Mouse (Mus musculus): Measurements from ENCODE around the gene Opcml.

The Opcml gene

DNA sequence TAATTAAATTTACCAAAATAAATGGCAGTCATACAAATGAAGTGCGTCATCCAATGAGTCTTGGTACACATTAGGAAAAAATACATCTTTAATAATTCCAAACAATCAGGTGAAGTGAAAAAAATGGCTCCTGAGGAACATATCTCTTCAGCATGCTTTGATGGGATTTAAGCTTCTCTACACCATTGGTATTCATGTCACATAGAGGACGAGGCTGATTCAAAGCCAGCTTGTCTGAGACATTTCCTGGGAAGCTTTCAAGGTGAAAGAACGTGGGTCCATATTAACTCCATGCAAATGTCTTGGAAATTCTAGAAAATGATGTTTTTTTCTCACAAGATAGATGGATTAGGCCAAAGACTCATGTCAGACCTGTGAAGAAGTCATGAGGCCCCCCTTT, 212.6 kb downstream of the Opcml start:
- no peak for DNase-seq (ENCODE audit: extremely low spot score)

DNA sequence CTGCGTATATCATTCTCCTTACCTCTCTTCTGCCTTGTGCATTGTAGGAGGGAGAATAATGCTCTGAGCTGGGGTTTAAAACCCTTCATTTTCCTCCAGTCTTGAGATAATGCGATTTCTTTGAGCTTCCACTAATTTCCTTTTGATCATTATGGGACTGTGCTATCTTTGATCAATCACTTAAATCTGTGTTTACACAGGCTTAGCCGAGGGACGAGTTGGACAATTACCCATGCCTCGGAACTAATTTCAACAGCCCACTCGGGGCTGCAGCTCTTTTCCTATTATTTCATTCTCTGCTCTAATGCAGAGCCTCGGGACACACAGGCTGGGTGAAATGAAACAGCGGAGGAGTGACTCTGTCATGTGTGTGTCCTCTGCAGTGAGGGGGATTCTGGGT, 220.9 kb downstream of the Opcml start:
- DNase-seq (ENCODE audit: extremely low spot score) = no peak

DNA sequence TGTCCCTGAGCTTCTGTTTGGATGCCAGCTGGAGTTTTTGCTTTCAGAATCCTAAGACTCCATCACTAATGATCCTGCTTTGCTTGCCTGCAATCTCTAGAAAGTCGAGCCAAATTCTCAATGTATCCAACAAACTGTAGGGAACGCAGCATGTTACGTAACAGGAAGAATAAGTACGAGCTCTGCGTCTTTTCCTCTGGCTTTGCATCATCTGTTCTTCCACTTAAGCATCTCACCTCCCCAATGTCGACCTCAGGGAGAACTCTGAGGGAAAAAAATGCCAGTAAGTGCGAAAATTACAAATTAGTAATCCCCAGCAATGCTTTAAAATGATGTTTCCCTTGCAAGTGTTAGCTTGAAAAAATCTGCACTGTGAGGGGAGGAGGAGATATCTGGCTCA, 222.1 kb downstream of the Opcml start:
- no peak for DNase-seq (ENCODE audit: extremely low spot score)

DNA sequence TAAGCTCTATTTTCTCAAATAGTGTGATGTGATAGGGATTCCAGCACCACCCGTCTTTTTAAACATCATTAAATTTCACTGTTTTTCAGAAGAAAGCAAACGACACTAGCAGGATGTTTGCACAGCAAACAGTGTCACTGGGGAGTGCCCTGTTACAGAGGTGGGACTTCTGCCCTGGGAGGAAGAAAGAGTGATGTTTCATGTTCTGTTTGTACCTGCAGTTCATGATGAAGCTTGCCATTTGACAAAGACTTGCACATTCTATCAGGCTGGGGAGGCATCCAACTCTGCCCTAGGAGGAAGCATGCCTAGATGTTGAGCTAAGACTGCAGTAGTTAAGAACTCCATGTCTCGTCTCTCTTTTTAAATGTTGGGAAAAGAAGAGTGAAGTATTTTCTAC, 222.6 kb downstream of the Opcml start:
- no peak for DNase-seq (ENCODE audit: extremely low spot score)

DNA sequence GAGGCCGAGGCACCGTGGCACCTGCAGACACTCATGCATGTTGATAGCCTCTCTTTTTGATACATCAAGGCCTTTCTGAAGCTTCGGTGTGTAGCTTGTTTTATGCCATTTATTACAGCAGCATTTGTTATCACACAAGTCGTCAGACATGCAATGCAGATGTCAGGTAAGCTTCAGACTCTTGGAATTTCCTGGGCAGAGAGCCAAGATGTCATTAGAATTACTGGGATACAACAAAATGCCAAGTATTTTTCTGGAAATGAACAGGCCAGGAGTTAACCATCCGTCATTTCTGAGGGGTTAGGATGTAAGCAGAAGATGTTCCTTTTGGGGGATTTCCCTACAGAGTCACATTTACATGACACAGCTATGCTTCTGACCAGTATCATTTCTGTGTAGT, 237.6 kb downstream of the Opcml start:
- no peak for DNase-seq (ENCODE audit: extremely low spot score)

DNA sequence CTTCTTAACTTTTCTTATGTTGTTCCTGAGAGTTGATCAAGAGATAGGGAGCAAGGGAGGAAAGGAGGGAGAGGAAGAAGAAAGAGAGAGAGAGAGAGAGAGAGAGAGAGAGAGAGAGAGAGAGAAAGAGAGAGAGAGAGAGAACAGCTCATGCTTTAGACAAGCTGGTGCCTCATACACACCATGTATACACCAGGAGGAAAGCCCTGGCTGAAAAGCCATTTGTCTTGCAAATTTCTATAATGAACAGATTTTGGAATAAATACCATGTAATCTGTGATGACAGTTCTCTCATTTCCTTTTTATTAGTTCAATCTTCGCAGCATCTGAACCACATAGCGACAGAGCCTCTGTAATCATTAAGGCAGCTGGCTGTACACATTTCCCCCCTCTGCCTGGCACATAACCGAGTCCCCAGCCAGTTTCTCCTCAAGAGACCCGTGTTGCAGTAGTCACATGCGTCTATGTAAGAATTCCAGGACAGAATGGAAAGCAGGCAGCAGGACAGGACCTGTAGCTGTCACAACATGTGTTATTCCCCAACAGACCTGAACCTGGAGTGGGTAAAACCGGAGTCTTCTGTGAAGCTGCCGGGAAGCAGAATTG, 238.3 kb downstream of the Opcml start:
- no peak for DNase-seq (ENCODE audit: extremely low spot score)

DNA sequence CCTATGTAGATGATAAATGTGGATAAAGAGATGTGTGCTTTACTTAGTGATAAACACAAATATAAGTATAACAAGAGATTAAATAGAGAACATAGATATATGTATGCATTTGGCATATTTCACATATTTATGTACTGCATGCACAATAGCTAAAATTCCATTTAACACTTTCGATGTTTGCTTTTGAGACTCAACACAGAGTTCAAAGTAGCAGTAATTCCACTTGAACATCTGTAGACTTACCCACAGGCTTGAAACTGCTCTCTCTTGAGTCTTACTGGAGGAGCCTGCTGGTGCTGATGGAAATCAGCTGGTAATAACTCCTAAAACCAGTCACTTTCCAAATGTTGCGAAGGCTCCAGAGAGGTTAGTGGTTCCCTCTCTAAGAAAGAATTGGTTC, 258.6 kb downstream of the Opcml start:
- no peak for DNase-seq (ENCODE audit: extremely low spot score)

DNA sequence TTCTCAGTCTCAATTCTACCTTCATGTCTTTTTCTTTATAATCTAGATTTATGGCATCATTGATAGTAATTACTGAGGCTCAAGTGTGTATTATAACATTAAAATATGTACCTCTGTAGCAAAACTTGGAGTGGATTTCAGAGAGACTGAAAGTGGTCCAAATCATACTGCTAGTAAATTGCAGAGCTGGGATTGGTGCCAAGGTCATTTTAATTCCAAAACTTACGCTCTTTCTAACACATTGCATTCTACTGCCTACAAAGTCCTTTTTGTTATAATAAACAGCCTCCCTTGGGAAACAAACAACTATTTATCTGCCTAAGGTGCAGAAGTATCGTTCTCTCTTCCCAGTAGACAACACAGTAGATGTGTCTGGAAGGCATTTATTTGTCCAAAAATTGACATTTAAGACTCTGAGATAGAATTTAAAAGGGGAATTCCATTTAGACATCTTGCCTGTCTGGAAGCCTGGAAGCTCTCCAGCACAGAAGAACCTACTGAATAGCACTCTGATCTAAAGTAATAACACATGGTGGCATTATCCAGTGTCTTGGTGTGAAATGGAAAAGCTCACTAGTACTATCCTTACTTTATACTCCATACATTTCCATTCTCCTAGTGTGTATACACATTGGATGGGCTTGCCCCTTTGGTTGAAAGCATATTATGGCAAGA, 266.7 kb downstream of the Opcml start:
- DNase-seq (ENCODE audit: extremely low spot score) = no peak

DNA sequence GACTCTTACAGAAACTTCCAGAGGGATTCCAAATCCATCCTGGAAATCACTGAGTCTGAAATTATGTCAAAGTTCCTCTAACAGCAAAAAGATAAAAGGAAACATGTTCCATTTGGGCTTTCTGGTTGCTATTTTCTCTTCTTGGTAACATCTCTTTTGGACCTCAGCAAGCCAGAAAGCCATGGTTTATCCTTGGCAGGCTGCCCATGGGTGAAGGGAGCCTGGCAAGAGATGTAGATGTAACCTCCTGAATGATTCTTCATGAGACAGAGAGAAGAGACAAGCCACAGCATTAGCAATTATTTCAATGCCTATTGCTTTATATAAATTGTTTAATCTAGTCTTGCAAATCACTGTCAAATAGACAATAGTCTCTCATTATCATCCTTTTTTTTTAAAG, 274.6 kb downstream of the Opcml start:
- no peak for DNase-seq (ENCODE audit: extremely low spot score)

DNA sequence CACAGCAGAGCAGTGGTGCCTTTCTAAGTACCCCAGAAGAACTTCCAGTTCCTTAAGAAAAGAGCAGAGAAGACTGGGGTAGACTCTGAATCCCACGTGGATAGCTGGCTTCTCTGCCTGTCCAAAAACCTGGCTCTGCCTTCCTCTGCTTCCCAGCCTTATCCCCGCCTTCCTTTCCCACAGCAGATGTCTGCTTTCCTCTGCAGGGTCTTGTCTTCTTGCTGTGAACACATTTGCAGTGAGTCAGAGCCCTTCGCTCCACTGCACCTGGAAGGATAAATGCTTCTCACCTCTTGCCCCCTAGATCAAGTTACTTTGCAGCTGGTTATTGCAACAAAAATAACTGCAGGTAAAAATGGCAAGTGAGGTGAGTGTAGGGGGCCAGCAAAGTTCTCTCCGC, 290.1 kb downstream of the Opcml start:
- DNase-seq (ENCODE audit: extremely low spot score) = no peak

DNA sequence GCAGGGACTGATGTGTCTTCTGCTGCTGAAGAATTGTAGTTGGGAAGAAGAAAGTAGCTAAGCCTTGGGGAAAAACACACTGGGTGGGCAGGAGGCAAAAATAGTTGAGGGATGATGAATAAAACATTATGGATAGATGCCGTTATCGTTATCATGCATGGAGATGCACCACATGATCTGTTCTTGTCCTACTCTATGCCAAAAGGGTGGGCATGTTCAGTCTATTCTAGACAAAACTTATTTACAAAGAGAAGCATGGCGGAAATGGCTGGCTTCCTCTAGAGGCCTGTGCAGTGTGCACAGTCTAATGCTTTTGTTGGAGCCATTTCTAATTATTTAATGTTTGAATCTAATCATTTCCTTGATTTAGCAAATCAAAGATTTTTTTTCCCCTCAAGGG, 293.2 kb downstream of the Opcml start:
- no peak for DNase-seq (ENCODE audit: extremely low spot score)

DNA sequence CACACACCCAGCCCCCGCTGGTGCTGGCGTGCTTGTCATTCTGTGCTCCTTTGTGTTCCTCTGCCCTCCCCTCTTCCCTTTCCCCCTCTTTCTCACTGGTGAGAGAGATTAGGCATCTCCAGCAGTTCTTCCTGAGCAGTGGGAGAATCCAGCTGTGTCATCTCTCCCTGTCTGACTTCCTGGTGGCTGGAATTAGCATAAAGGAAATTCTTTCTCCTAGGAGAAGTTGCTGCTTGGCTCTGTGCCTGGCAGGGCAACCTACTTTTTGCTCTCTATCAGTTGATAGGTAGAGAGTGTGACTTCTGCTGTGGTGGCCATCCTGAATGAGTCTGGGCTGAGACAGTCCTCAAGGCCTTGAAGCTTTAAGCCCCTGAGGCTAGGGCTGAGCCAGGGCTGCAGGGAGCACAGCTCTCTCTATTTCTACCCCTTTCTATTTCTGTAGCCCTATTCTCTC, 293.7 kb downstream of the Opcml start:
- peak; percentile 20 for DNase-seq (ENCODE audit: extremely low spot score)

DNA sequence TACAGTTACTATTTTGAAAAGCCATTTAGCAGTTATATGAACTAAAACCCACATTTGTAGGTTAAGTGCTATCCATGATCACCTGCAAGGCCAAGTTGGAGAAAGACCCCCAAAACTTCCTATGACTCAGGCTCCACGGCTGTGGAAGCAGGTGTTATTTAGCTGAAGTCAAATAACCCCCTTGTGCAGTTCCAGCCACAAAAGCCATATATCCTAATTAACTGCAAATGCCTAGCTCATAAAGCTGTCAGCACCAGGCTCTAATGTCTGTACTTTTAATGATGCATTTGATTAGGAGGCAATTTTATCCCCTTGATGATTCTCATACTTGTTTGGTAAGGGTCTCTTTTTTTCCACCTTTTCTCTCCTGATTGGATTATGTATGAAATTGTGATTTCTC, 300.8 kb downstream of the Opcml start:
- no peak for DNase-seq (ENCODE audit: extremely low spot score)

DNA sequence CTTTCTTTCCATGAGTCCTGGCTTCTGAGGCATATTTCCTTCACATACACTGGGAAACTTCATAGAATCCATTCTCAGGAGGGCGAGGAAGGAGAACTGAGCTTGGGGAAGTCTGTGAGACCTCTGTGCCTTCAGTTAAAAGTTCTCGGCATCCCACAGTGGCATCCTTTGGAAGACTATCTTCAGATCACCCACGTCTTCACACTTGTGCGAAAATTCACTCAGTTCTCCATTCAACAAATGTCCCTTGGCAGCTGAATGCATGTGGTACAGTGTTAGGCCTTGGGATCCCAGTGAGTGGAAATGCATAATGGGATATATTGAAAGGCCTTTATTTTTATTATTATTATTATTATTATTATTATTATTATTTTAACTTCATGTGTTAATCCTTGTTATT, 304.1 kb downstream of the Opcml start:
- no peak for DNase-seq (ENCODE audit: extremely low spot score)

DNA sequence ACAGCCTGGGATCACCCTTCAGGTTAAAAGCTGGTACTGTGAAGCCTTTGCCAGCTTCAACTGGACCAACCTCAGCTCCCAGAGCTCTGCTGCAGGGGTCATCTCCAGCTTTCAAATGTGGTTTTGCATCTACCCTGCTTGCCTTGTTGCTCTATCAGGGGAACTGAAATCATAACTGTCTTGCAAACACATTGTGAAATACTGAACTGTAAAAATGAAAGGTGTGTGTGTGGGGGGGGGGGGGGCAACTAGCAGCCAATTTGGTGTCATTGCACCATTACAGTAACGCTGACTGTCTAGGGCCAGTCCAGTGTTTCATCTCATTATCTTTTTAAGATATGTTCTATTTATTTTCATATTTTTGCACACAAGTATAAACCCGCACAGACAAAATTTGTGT, 305.6 kb downstream of the Opcml start:
- no peak for DNase-seq (ENCODE audit: extremely low spot score)

DNA sequence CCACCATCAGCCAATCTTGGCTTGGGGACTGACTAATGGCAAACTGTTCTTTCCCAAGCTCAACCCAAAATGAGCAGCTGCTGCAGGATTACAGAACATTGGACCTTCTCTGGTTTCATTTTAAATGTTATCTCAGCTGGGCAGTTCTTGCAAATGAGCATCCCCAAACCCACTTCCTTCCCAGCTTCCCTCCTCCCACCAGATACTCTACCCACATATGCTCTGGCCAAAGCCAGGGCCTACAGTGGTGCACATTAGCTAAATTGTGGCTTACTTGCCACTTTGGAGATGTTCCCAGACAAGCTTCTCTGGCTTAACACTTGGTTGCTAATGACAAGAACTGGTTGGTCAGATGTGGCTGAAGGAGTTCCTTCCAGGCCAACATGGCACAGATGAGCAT, 311.4 kb downstream of the Opcml start:
- no peak for DNase-seq (ENCODE audit: extremely low spot score)

DNA sequence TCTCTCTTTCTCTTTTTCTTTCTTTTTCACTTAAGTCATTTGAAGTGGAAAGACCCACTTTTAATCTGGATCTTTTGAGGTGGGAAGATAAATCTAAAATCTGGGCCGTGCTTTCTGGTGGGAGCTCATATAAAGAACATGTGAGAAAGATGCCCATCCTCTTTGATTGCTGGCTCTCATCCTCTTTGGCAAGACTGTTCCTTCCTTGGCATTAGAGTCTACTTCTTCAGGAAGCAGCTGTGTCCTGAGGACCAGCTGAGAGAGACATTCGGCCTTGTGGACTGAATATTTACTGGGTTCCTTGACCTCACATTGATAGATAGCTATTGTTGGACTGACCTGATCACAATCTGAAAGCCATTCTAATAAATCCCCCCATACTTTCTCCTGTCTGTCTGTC, 331.3 kb downstream of the Opcml start:
- DNase-seq (ENCODE audit: extremely low spot score) = no peak

DNA sequence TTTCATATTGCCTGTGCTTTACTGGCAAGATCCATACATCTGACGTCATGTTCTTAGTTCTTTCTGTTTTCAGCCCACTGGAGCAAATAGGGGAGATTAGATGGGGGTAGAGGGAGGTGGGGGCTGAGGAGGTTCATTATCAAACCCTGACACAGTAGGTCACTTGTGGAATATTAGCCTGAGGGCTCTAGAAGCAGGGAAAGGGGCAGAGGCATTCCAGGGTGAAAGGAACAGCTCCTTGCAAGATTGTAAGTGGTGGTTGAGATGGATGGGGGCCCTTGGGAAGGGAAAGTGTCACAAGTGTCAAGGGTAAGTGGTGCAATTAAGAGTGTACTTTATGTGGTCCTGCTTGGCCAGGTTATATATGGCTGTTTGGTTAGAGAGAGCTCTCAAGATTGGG, 338.2 kb downstream of the Opcml start:
- DNase-seq (ENCODE audit: extremely low spot score) = no peak

DNA sequence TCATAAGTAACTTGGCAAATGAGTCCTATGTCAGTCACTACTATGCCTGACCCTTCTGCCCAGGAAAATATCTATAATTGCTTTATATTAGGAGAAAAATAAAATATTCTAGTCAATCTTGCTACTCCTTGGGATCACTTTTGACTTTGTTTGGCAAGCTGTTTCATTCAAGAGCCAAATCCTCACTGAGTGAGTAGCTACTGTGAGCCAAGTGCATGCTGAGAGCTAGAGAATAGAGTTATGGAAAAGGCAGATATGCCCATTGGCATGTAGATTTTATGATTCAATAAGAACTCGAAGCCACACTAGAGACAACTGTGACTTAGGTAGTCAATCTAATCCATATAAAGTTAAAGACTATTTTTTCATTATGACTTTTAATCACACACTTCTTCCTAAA, 340.9 kb downstream of the Opcml start:
- DNase-seq (ENCODE audit: extremely low spot score) = no peak

DNA sequence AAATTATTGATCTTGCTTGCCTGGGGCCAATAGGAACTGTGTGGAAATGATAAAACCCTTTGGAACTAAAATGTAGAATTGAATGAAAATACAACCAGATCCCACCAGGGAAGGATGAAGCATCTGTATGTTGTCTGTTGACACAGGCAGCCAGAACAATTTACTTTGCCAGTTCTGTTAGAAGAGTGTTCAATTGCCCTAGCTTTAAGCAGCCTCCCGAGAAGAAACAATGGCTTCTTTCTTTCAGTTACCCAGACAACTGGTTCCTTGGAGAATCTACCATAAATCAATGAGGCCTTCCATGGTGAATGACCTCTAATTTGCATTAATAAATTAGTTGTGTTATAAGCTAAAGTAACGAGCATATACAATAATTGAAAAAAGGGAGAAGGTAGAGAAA, 346.0 kb downstream of the Opcml start:
- peak; percentile 12 for DNase-seq (ENCODE audit: extremely low spot score)

DNA sequence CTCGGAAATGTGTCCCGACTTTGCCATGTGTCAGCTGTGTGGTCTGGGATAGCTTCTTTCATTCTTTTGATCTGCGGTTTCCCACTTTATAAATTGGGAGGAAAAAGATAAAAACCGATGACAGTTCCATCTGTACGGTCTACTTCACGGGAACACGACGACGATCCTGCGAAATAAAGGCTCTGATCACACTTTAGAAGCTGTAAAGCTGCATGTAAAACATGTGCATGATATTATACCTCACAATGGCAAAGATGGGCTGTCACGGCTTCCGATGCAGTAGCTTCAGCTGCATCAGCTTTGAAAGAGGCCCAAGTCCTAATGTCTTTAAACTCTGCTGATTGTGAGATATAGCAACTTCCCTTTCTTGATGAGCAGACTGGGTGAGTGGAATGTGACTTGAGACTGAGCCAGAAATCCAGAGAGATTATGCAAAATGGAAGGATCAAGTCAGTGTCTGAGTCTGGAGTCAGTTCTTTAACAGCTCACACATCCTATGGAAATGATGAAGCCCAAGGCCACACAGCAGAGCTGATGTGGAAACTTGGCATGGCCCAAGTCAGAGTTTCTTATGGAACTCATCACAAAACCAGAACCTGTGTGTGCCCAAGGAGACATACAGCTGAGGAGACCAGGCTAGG, 349.5 kb downstream of the Opcml start:
- DNase-seq (ENCODE audit: extremely low spot score) = no peak

DNA sequence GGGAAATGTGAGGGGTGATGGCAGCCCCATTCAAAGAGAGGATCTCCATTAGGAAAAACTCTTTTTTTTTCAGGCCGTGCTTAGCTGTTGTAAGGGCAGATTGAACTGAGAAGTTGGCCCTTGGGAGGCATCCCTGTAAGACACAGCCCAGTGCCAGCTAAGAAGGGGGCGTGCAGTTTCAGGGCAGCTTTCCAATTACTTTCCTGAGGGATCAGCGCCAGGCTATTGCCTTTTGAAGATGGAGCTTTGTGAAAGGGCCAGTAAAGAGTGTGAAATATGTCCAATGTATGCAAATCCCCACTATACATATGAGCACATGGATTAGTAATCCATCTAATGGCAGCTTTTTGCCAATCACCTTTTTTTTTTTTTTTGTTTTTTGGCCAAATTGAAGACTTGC, 358.9 kb downstream of the Opcml start:
- DNase-seq (ENCODE audit: extremely low spot score) = no peak

DNA sequence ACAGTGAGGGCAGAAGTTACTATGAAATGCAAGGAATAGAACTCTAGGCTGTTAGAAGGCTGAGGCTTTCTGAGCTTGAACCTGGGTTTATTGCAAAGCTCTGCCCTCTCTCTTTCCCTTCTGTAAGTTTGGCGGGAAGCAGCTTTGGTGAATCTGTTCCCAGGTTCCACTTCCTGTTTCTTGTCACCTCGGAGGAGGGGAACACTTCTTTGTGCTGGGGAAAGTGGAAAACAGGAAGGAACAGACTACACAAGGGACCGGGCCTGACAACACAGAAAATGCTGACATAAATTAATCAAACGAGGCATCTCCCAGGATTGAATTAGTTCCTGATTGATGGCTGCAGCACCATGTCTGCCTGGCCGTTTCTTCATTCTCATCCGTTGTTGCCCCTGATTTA, 363.2 kb downstream of the Opcml start:
- DNase-seq (ENCODE audit: extremely low spot score) = no peak

DNA sequence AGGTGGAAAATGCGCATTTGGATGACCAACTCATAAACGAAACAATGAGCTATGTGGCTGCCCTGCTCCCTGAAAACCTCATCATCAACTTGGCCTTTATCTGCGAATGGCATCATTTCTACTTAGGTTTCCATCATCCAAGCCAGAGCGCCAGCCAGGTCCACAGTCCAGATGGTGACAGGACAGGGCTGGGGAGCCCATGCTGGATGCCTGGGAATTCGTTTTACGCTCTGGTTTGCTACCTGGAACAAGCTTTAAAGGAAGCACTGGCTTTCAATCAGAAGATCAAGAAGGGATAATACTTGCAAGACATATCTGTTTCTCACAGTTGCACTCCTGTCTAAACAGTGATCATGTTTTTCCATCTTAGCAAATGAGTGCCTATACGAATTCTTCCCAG, 366.5 kb downstream of the Opcml start:
- no peak for DNase-seq (ENCODE audit: extremely low spot score)

Data from embryo, embryonic 9.5 days (tissue).